Mouse (Mus musculus) spleen, adult 2 months (tissue): ENCODE data around the gene Tinf2. TPM values are rescaled to one million over a fixed set of nuclear protein-coding genes. Genes with fewer than 3 reads are reported as not detected.

Experiments
- DNase-seq, 2 experiments: peaks; one replicate each; pipeline versions ENCODE4 v3.0.0 to v3.0.0-alpha.2; 2012 to 2021; ENCODE audit warnings: low spot score in 2 of 2, low read depth in 1 of 2
- H3K27ac ChIP-seq: fragments of 200-500 bp; 2 replicates; pipeline ENCODE4 v1.5.1; 2012; ENCODE audit warnings: low read length, inconsistent platforms; ENCODE audit not compliant: insufficient read depth
- H3K27me3 ChIP-seq: fragments of 200-500 bp; 2 replicates; pipeline ENCODE4 v1.6.1; 2012; ENCODE audit warnings: mild to moderate bottlenecking, moderate library complexity, low read length, inconsistent platforms; ENCODE audit not compliant: control insufficient read depth, insufficient read depth
- H3K36me3 ChIP-seq: fragments of 200-500 bp; 2 replicates; pipeline ENCODE4 v1.6.1; 2012; ENCODE audit warnings: mild to moderate bottlenecking, low read length, inconsistent platforms; ENCODE audit not compliant: control insufficient read depth, insufficient read depth
- H3K4me1 ChIP-seq: fragments of 200-500 bp; 2 replicates; pipeline ENCODE4 v1.6.1; 2011; ENCODE audit warnings: inconsistent platforms; ENCODE audit not compliant: control insufficient read depth, insufficient read depth, insufficient read length
- H3K4me3 ChIP-seq: fragments of 200-500 bp; 2 replicates; pipeline ENCODE4 v1.5.1; 2011; ENCODE audit warnings: mild to moderate bottlenecking, inconsistent platforms; ENCODE audit not compliant: insufficient read depth, insufficient read length; ENCODE audit errors: extremely low read depth
- CTCF ChIP-seq: fragments of 200-500 bp; IDR thresholded peaks from 2 replicates; pipeline ENCODE4 v1.5.1; 2011; ENCODE audit warnings: mild to moderate bottlenecking, inconsistent platforms; ENCODE audit not compliant: insufficient read depth, insufficient read length, insufficient replicate concordance; ENCODE audit errors: extremely low read depth
- POLR2A ChIP-seq: fragments of 200-500 bp; IDR thresholded peaks from 2 replicates; pipeline ENCODE4 v1.6.1; 2011; ENCODE audit warnings: low read depth, low read length, inconsistent platforms
- WGBS: fragments of 180-500 bp; shearing (Covaris S2); methylation state at CpG from one replicate; pipeline ENCODE4 v1.1.7; 2018; 5-methylcytosine and 5-hydroxymethylcytosine counted together
- polyA plus RNA-seq: library from polyadenylated mRNA; depleted of rRNA; stranded (reverse); fragments of >200 nt; gene quantifications from 2 replicates; pipeline ENCODE4 v1.2.3, GENCODE M21; 2012

Tinf2 gene
- polyA plus RNA-seq, 1 experiment, result 19.0 TPM

DNA sequence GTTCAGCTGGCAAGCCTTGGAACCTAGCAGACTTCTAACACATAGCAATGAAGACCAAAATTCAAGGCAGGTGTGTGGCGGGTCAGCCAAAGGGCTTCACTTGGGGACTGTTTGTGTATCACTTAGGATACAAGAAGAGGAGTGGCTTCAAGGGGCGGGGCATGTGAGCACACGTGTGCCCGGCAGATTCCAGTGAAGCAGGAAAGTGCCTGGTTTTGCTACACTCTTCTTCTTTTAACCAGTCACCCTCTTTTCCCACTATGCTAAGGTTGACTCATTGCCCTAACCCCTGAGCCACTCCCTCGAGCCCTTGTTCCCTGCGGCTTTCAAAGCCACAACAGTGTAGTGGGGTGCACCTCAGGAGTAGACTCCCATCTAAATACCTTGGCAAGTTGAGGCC is 33.3 kb upstream of the Tinf2 start:
- DNase-seq, result no peak
- 44% methylated on average over 6 of the region's 6 CpGs for WGBS
- no peak overlapping the region for H3K4me3 ChIP-seq
- TF ChIP-seq CTCF (no peak), POLR2A (no peak)
- H3K27ac ChIP-seq, result no peak overlapping the region
- H3K36me3 ChIP-seq, result peaks cover 24% of the 10 kb centered on the region
- H3K4me1 ChIP-seq, result no peaks in the 10 kb centered on the region
- 0 out of 2 replicates have a peak, but pooled peaks cover 3% of the 10 kb centered on the region for H3K27me3 ChIP-seq

DNA sequence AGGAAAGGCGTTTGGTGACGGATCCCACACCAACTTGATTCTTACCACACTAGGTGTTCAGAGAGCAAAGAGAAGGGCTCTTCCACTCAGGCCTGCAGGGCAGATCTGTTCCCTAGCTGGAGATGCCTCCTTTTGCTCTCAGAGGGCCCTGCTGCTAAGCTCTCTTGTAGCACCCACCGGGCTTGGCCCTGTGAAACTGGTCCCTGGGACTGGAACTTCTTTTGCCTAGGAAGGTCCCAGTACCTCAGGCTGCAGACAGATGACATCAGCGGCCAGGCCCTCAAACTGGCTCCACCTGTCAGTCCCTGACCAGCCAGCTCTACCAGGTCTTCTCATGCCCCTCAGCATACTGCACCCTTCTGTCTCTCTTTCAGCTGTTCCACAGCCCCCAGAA is 32.1 kb upstream of the Tinf2 start, which contains the start of gene Tgm1:
TSS of gene Tgm1 (minus strand) at position 198 of the 394 bp plus-strand sequence.
- no peaks in the 10 kb centered on the region for H3K4me1 ChIP-seq
- H3K36me3 ChIP-seq, result peaks cover 20% of the 10 kb centered on the region
- DNase-seq, result no peak
- 0 out of 2 replicates have a peak, but pooled peaks cover 3% of the 10 kb centered on the region for H3K27me3 ChIP-seq
- WGBS, result 28% methylated on average over 4 of the region's 4 CpGs
- H3K27ac ChIP-seq, result no peak within 1 kb of the TSS
- no peak for TF ChIP-seq CTCF
- no peak for TF ChIP-seq POLR2A
- no peak within 1 kb of the TSS for H3K4me3 ChIP-seq

GRCm38 (mm10) chr14:55713007-55713728 is 31.5 kb upstream of the Tinf2 start:
- DNase-seq, result no peak
- H3K4me1 ChIP-seq, result no peaks in the 10 kb centered on the region
- 24% methylated on average over 25 of the region's 25 CpGs for WGBS
- 0 out of 2 replicates have a peak, but pooled peaks cover 3% of the 10 kb centered on the region for H3K27me3 ChIP-seq
- TF ChIP-seq POLR2A (no peak), CTCF (no peak)
- no peak overlapping the region for H3K27ac ChIP-seq
- H3K36me3 ChIP-seq, result peaks cover 15% of the 10 kb centered on the region
- no peak overlapping the region for H3K4me3 ChIP-seq

DNA sequence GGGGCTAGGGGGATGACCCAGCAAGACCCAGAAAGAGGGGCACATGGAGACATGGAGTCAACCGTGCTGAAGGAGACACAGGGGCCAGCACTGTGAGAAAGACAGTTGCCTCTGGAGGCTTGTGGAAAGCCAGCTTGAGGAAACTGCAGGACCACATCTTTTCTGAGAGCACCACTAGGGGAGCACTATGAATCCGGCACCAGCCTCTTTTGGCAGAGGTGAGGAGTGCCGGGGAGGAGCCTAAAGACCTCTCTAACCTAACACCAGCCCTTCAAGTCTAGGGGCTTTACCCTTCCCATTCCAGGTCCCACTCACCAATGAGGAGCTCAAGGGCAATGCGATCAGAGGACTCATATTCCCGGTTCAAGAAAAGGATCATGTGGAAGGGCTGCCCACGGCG is 30.2 kb upstream of the Tinf2 start:
- TF ChIP-seq CTCF, result no peak
- TF ChIP-seq POLR2A, result no peak
- H3K27ac ChIP-seq, result no peak overlapping the region
- no peak for DNase-seq

GRCm38 (mm10) chr14:55709509-55709908 is 27.9 kb upstream of the Tinf2 start:
- no peak for TF ChIP-seq POLR2A
- no peak for TF ChIP-seq CTCF
- Histone ChIP-seq H3K36me3 (no peaks in the 10 kb centered on the region), H3K27me3 (0 out of 2 replicates have a peak, but pooled peaks cover 3% of the 10 kb centered on the region), H3K27ac (no peak overlapping the region), H3K4me3 (no peak overlapping the region), H3K4me1 (no peaks in the 10 kb centered on the region)
- 96% methylated on average over 4 of the region's 4 CpGs for WGBS
- DNase-seq, result no peak

More for the DNA sequence above, 30.2 kb upstream of the Tinf2 start:
- WGBS, result 86% methylated on average over 7 of the region's 7 CpGs
- H3K27me3 ChIP-seq, result 0 out of 2 replicates have a peak, but pooled peaks cover 3% of the 10 kb centered on the region
- no peak overlapping the region for H3K4me3 ChIP-seq
- no peaks in the 10 kb centered on the region for H3K4me1 ChIP-seq
- peaks cover 5% of the 10 kb centered on the region for H3K36me3 ChIP-seq

GRCm38 (mm10) chr14:55707397-55707796 is 25.8 kb upstream of the Tinf2 start:
- Histone ChIP-seq H3K36me3 (no peaks in the 10 kb centered on the region), H3K27me3 (no peaks in the 10 kb centered on the region), H3K4me3 (no peak overlapping the region), H3K4me1 (no peaks in the 10 kb centered on the region), H3K27ac (no peak overlapping the region)
- 88% methylated on average over 5 of the region's 5 CpGs for WGBS
- no peak for DNase-seq
- TF ChIP-seq CTCF, result no peak
- TF ChIP-seq POLR2A, result no peak

GRCm38 (mm10) chr14:55706051-55706600 is 24.5 kb upstream of the Tinf2 start:
- no peaks in the 10 kb centered on the region for H3K27me3 ChIP-seq
- no peak overlapping the region for H3K4me3 ChIP-seq
- WGBS, result 83% methylated on average over 8 of the region's 8 CpGs
- no peaks in the 10 kb centered on the region for H3K36me3 ChIP-seq
- no peak for DNase-seq
- TF ChIP-seq POLR2A (no peak), CTCF (no peak)
- H3K27ac ChIP-seq, result no peak overlapping the region
- no peaks in the 10 kb centered on the region for H3K4me1 ChIP-seq
